Mouse (Mus musculus) common myeloid progenitor, adult 5-6 weeks (primary cell): ENCODE measurements at regions not wholly inside any gene's neighbourhood (a gene's known extent, or its start where the extent isn't known, plus 50 kb on each side); places are given as distances from the start of the nearest gene placed in this dataset.

Experiments used
- ATAC-seq: replicated peaks from 2 replicates; pipeline ENCODE4 v1.8.0; 2016; ENCODE audit warnings: low read depth, mild to moderate bottlenecking, moderate TSS enrichment, inconsistent platforms; ENCODE audit not compliant: poor library complexity, severe bottlenecking

DNA sequence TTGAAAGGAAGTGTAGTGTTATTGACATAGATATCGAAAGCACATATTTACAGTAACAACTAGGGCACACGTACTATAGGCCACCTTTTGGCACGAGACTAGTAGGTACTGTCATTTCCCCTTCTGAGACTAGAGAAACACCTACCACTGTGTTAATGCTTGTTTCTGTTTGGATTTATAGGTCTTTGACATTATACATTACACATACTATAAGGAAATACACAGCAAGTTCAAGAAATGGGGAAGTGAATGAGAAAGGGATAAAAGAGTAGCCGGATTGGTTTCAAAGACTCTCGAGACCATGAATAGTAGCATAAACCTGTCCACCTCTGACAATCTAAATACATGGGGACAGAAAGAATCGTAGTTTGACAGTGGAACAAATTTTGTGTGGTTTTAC is 900.3 kb upstream of the Pot1a start:
- peak; percentile 72 for ATAC-seq

DNA sequence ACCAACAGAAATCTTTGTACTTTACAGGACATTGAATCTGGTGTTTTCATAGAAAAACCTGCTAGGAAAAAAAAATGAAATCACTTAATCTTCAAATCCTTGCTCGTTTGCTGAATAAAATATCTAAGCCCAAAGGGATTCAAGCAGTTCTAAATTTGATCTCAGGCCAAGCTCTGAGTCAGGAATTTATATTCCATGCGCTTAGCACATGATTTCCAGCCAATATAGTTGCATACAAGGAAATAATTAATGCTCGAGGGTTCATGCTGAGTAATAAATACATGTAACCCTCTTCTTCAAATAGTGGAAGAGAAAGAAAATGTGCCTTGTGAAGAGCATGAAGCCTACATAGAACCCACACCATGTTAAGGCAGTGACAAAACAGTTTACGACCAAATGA is 899.8 kb upstream of the Pot1a start:
- ATAC-seq = no peak

DNA sequence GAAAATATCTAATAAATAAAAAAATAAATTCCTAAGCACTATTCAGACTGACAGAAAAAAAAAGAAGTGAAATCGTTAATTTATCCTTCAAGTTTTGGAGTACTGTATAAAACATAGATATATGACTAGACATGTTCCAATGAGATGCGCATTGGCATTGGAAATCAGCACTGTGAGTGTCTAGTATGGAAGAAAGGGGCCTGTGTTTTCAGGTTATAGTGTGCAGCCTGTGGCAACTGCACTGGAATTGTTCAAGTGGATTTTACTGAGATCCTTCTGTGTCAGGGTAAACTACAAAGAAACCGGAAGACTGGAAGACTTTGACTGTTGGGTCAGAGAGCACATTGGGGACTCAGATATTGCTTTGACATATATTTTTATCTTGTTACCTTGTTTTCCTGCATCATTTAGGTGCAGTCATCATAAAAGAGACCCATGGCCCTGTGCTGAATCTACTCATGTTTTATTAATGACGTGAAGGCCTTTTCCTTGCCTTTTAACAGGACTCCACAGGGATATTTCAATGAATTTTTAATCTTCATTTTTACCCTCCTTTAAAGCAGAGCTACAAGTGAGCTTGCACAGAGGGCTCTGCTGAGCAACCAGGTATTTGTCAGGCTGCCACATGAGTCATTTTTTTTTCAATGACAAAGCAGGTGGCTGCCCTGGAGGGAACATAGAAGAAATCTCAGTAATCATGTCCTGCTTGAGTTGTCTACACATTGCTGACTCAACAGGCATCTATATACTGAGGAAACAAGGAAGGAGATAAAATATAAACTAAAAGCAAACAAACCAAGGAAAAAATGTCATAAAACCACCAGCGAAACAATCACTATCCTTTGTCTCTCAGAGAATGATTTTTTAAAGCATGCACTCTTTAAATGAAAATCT is 899.2 kb upstream of the Pot1a start:
- no peak for ATAC-seq
